Mouse (Mus musculus) kidney, embryonic 14.5 days (tissue): ENCODE measurements around the gene Cfap45. TPM values are rescaled to one million over a fixed set of nuclear protein-coding genes. Genes with fewer than 3 reads are reported as not detected.
A peak's percentile ranks its signal among the peaks of the same experiment; 100 is the strongest.

ENCODE experiments used
- ATAC-seq: fragments of 200-750 bp; cut with Nextera tagmentation; 2 replicates; pipeline ENCODE4 v1.8.0; 2017; ENCODE audit warnings: moderate number of reproducible peaks, mild to moderate bottlenecking, moderate TSS enrichment, moderate library complexity; ENCODE audit not compliant: low FRiP score, low TSS enrichment
- H3K27ac ChIP-seq: fragments of 300-500 bp; sonication (generic); 2 replicates; pipeline ENCODE4 v1.5.1; 2014; ENCODE audit warnings: low read depth, mild to moderate bottlenecking, low read length, moderate library complexity, mixed read lengths
- H3K27me3 ChIP-seq: fragments of 300-500 bp; sonication (generic); 2 replicates; pipeline ENCODE4 v1.6.1; 2014; ENCODE audit warnings: mild to moderate bottlenecking, low read length; ENCODE audit not compliant: control insufficient read depth, insufficient read depth
- H3K36me3 ChIP-seq: fragments of 300-500 bp; sonication (generic); 2 replicates; pipeline ENCODE4 v1.6.1; 2014; ENCODE audit warnings: low read length, mixed read lengths; ENCODE audit not compliant: control insufficient read depth, insufficient read depth
- H3K4me1 ChIP-seq: fragments of 300-500 bp; sonication (generic); 2 replicates; pipeline ENCODE4 v1.6.1; 2014; ENCODE audit warnings: low read length, mixed read lengths; ENCODE audit not compliant: control insufficient read depth, insufficient read depth
- H3K4me2 ChIP-seq: fragments of 300-500 bp; sonication (generic); replicated peaks from 2 replicates; pipeline ENCODE4 v1.6.1; 2014; ENCODE audit warnings: low read depth, mild to moderate bottlenecking, low read length
- H3K4me3 ChIP-seq: fragments of 300-500 bp; sonication (generic); 2 replicates; pipeline ENCODE4 v1.5.1; 2014; ENCODE audit warnings: mild to moderate bottlenecking, low read length
- H3K9ac ChIP-seq: fragments of 300-500 bp; sonication (generic); 2 replicates; pipeline ENCODE4 v1.6.1; 2014; ENCODE audit warnings: low read depth, mild to moderate bottlenecking, low read length, moderate library complexity
- H3K9me3 ChIP-seq: fragments of 300-500 bp; sonication (generic); 2 replicates; pipeline ENCODE4 v1.6.1; 2016; ENCODE audit warnings: low read length; ENCODE audit not compliant: control insufficient read depth
- WGBS: fragments of 180-500 bp; shearing (Covaris S2); extraction: QIAGEN DNeasy Blood & Tissue Kit; methylation state at CpG from one replicate; pipeline ENCODE4 v1.1.7; 2014; 5-methylcytosine and 5-hydroxymethylcytosine counted together
- polyA plus RNA-seq: library from polyadenylated mRNA; unstranded; fragments of >200 nt; fragmentation: Nextera tagmentation; extraction: Ambion mirVana; gene quantifications from 2 replicates; pipeline ENCODE4 v1.2.1, GENCODE M21; 2014

The Cfap45 gene
- polyA plus RNA-seq, 1 experiment from 2014 or later, result 1.2 TPM

DNA sequence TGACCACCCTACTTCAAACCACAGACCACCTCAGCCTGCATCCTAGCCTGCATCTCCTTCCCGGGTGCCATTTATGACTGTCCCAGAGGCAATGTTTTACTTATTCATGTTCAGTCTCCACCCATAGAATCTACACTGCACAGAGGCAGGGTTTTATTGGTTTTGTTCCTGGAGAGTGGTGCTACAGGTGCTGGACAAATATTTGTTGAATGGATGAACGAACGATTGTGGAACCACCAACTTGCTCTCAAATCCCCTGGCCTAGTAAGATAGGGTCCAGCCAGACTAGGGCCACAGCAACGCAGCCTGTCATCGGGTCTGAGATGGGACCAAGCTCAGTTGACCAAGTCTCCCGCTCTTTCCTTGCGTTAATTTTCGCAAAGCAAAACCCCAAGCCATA, 10.6 kb upstream of the Cfap45 start:
- peaks cover 14% of the 10 kb centered on the region for H3K4me1 ChIP-seq
- peak overlapping the region; percentile 22; the same call in 1 of the 2 replicates for H3K4me2 ChIP-seq
- H3K9ac ChIP-seq, result no peak overlapping the region
- H3K9me3 ChIP-seq, result no peaks in the 10 kb centered on the region
- WGBS, result 43% methylated on average over 8 of the region's 8 CpGs
- no peaks in the 10 kb centered on the region for H3K27me3 ChIP-seq
- H3K36me3 ChIP-seq, result peaks cover 19% of the 10 kb centered on the region
- no peak for ATAC-seq
- no peak overlapping the region for H3K4me3 ChIP-seq
- no peak overlapping the region for H3K27ac ChIP-seq

GRCm38 (mm10) chr1:172510421-172510972, 10.1 kb upstream of the Cfap45 start:
- Histone ChIP-seq H3K36me3 (peaks cover 14% of the 10 kb centered on the region), H3K4me1 (peaks cover 14% of the 10 kb centered on the region), H3K9me3 (no peaks in the 10 kb centered on the region), H3K4me2 (peak overlapping the region; percentile 22; the same call in 1 of the 2 replicates), H3K4me3 (no peak overlapping the region), H3K9ac (no peak overlapping the region), H3K27ac (no peak overlapping the region), H3K27me3 (no peaks in the 10 kb centered on the region)
- 20% methylated on average over 13 of the region's 13 CpGs for WGBS
- peak; percentile 48 for ATAC-seq

- Histone ChIP-seq H3K27me3 (no peaks in the 10 kb centered on the region), H3K9ac (peak overlapping the region; percentile 40; the same call in 1 of the 2 replicates), H3K9me3 (peaks cover 7% of the 10 kb centered on the region; the same call in 1 of the 2 replicates), H3K36me3 (no peaks in the 10 kb centered on the region), H3K4me2 (peak overlapping the region; percentile 20), H3K4me3 (no peak overlapping the region), H3K4me1 (peaks cover 14% of the 10 kb centered on the region), H3K27ac (peak overlapping the region; percentile 57; the same call in 1 of the 2 replicates)
- ATAC-seq, result peak; percentile 34; the same call in 1 of the 2 replicates
- WGBS, result 20% methylated on average over 13 of the region's 13 CpGs
These were observed 7.6 kb upstream of the Cfap45 start for GRCm38 (mm10) chr1:172512962-172513361.

- peak overlapping the region; percentile 57; the same call in 1 of the 2 replicates for H3K27ac ChIP-seq
- H3K4me2 ChIP-seq, result peak overlapping the region; percentile 20; the same call in 1 of the 2 replicates
- no peak overlapping the region for H3K4me3 ChIP-seq
- H3K36me3 ChIP-seq, result no peaks in the 10 kb centered on the region
- ATAC-seq, result no peak
- 0 out of 2 replicates have a peak overlapping the region, but pooled peaks have one; percentile 40 for H3K9ac ChIP-seq
- no peaks in the 10 kb centered on the region for H3K27me3 ChIP-seq
- peaks cover 14% of the 10 kb centered on the region for H3K4me1 ChIP-seq
- WGBS, result 75% methylated on average over 17 of the region's 17 CpGs
- peaks cover 7% of the 10 kb centered on the region; the same call in 1 of the 2 replicates for H3K9me3 ChIP-seq
These were observed 6.9 kb upstream of the Cfap45 start for GRCm38 (mm10) chr1:172513525-172514212.

DNA sequence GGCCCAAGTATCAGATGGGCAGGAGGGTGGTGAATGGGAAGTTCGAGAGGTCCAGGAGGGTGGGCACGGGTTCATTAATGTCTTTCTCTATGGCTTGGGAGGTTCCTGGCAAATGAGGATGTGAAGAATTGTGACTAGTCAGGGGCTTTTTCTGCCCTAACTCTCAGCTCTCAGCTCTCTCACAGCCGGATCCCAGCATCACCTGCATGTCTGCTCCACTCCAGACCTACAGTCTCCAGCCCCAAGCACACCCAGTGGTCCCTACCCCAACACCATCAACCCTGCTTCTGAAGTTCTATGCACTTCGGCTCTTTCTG, 6.4 kb upstream of the Cfap45 start:
- Histone ChIP-seq H3K27ac (peak overlapping the region; percentile 5; the same call in 1 of the 2 replicates), H3K27me3 (no peaks in the 10 kb centered on the region), H3K9me3 (peaks cover 7% of the 10 kb centered on the region; the same call in 1 of the 2 replicates), H3K36me3 (no peaks in the 10 kb centered on the region), H3K4me3 (no peak overlapping the region), H3K4me2 (no peak overlapping the region), H3K9ac (no peak overlapping the region), H3K4me1 (peaks cover 14% of the 10 kb centered on the region)
- 72% methylated on average over 4 of the region's 4 CpGs for WGBS
- ATAC-seq, result no peak

- H3K4me1 ChIP-seq, result peaks cover 14% of the 10 kb centered on the region
- H3K27ac ChIP-seq, result peak overlapping the region; percentile 5; the same call in 1 of the 2 replicates
These were observed 5.9 kb upstream of the Cfap45 start for GRCm38 (mm10) chr1:172514551-172515268.

GRCm38 (mm10) chr1:172515396-172515795, 5.2 kb upstream of the Cfap45 start:
- Histone ChIP-seq H3K36me3 (no peaks in the 10 kb centered on the region), H3K27ac (no peak overlapping the region), H3K9me3 (peaks cover 7% of the 10 kb centered on the region; the same call in 1 of the 2 replicates), H3K4me1 (peaks cover 13% of the 10 kb centered on the region; the same call in 1 of the 2 replicates), H3K27me3 (no peaks in the 10 kb centered on the region), H3K9ac (no peak overlapping the region), H3K4me3 (no peak overlapping the region), H3K4me2 (no peak overlapping the region)
- ATAC-seq, result no peak
- WGBS, result 68% methylated on average over 1 of the region's 1 CpGs

More at GRCm38 (mm10) chr1:172514551-172515268, 5.9 kb upstream of the Cfap45 start:
- H3K4me3 ChIP-seq, result no peak overlapping the region
- no peaks in the 10 kb centered on the region for H3K27me3 ChIP-seq
- 74% methylated on average over 7 of the region's 7 CpGs for WGBS
- H3K4me2 ChIP-seq, result no peak overlapping the region
- H3K36me3 ChIP-seq, result no peaks in the 10 kb centered on the region
- peaks cover 7% of the 10 kb centered on the region; the same call in 1 of the 2 replicates for H3K9me3 ChIP-seq
- no peak for ATAC-seq
- no peak overlapping the region for H3K9ac ChIP-seq

- no peak overlapping the region for H3K4me2 ChIP-seq
- ATAC-seq, result no peak
- H3K9ac ChIP-seq, result no peak overlapping the region
- WGBS, result 76% methylated on average over 4 of the region's 4 CpGs
- no peak overlapping the region for H3K27ac ChIP-seq
- no peaks in the 10 kb centered on the region for H3K36me3 ChIP-seq
- H3K9me3 ChIP-seq, result peaks cover 7% of the 10 kb centered on the region; the same call in 1 of the 2 replicates
- peaks cover 16% of the 10 kb centered on the region; the same call in 1 of the 2 replicates for H3K4me1 ChIP-seq
- no peaks in the 10 kb centered on the region for H3K27me3 ChIP-seq
- no peak overlapping the region for H3K4me3 ChIP-seq
These were observed 2.6 kb upstream of the Cfap45 start for GRCm38 (mm10) chr1:172518013-172518412.
